Mouse (Mus musculus): ENCODE data around the gene Atp1a2. TPM values are rescaled to one million over a fixed set of nuclear protein-coding genes. Genes with fewer than 3 reads are reported as not detected.

Atp1a2 gene
- polyA plus RNA-seq, 1 experiment from 2014 or later: 15.3 TPM

DNA sequence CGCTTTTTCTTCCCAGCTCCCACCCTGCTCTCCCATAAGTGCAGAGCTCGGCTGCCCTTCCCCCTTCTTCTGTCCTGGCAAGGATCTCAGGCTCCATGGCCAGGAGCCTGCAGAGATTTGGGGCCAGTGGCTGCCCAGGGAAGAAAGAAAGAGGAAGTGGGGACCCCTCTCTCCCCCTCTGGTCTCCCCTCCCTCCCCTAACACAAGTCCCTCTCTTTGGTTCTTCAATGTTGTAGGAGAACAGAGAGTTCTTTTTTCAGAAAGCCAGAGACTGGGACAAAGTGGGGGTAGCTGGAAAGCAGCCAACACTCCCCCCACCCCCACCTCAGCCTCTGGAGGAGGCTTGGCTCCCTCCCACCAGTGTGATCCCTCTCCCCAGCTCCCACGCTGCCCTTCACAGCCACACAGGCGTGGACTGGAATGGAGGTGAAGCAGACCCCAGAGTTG is 2.1 kb downstream of the Atp1a2 start:
- 37% methylated on average over 4 of the region's 4 CpGs for WGBS
- Histone ChIP-seq H3K4me3 (ENCODE audit: low read depth, low read length) (peak overlapping the region; percentile 1; the same call in 1 of the 2 replicates), H3K36me3 (ENCODE audit: insufficient read depth, low read length) (no peaks in the 10 kb centered on the region), H3K4me2 (replicated peaks; ENCODE audit: low read depth, low read length) (peak overlapping the region; percentile 43), H3K9ac (replicated peaks; ENCODE audit: low read depth) (no peak overlapping the region), H3K27ac (ENCODE audit: low read length) (0 out of 2 replicates have a peak overlapping the region, but pooled peaks have one; percentile 32), H3K27me3 (replicated peaks; ENCODE audit: insufficient read depth, low read length) (no peaks in the 10 kb centered on the region), H3K9me3 (ENCODE audit: low read length) (no peaks in the 10 kb centered on the region), H3K4me1 (ENCODE audit: insufficient read depth, low read depth, low read length) (peaks cover 4% of the 10 kb centered on the region; the same call in 1 of the 2 replicates)
- ATAC-seq (no peak), DNase-seq (ENCODE audit: low spot score) (peak; percentile 17)
- no peak for TF ChIP-seq CTCF (IDR thresholded peaks at IDR 0.05)

DNA sequence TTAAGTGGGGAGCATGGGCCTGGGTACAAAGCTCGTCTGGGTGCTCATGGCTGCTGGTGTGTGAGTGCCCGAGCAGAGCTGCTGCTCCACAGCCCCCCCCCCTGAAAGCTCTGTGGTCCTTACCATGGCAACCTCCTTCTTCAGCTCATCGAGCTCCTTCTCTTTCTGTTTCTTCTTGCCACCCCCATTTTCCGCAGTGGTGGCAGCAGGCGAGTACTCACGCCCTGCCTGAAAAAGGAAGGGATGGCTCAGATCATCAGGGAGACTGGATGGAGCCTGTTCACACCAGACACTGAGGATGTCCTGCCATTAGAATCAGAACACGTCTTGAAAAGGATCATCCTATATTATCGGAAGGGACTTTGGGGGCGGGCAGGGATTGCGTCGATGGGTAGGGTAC is 4.4 kb downstream of the Atp1a2 start:
- Histone ChIP-seq H3K27ac (ENCODE audit: low read length) (no peak overlapping the region), H3K9me3 (ENCODE audit: low read length) (no peaks in the 10 kb centered on the region), H3K4me2 (replicated peaks; ENCODE audit: low read depth, low read length) (no peak overlapping the region), H3K36me3 (ENCODE audit: insufficient read depth, low read length) (no peaks in the 10 kb centered on the region), H3K4me1 (ENCODE audit: insufficient read depth, low read depth, low read length) (peaks cover 4% of the 10 kb centered on the region; the same call in 1 of the 2 replicates), H3K9ac (replicated peaks; ENCODE audit: low read depth) (no peak overlapping the region), H3K4me3 (ENCODE audit: low read depth, low read length) (no peak overlapping the region), H3K27me3 (replicated peaks; ENCODE audit: insufficient read depth, low read length) (no peaks in the 10 kb centered on the region)
- TF ChIP-seq CTCF (IDR thresholded peaks at IDR 0.05) (no peak), EP300 (IDR thresholded peaks at IDR 0.05) (no peak)
- 86% methylated on average over 11 of the region's 11 CpGs for WGBS
- DNase-seq (ENCODE audit: low spot score) (no peak), ATAC-seq (no peak)

DNA sequence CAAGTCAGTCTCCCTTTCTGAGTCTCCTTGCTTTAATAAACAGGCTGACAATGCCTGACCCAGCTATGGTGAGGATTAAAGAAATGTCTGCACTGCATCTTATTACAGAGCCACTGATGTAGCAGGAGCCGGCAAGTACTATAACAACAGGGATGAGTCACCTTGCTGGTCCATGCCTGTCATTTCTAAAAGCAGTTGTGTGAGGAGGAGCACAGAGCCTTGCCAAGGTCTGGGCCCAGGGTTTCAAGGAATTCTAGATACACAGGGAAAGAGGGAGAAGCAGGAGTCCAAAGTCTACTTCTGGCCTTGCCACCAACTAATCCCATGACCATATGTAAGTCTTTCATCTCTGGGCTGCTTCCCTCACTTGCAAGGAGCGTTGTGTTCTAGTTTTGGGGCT is 5.0 kb downstream of the Atp1a2 start:
- H3K4me1 ChIP-seq (ENCODE audit: insufficient read depth, low read depth, low read length): peaks cover 4% of the 10 kb centered on the region; the same call in 1 of the 2 replicates
- H3K4me3 ChIP-seq (ENCODE audit: low read depth, low read length): no peak overlapping the region
- WGBS: 92% methylated on average over 2 of the region's 2 CpGs
- no peak for ATAC-seq
- DNase-seq (ENCODE audit: low spot score): no peak
- no peak overlapping the region for H3K9ac ChIP-seq (replicated peaks; ENCODE audit: low read depth)
- no peaks in the 10 kb centered on the region for H3K36me3 ChIP-seq (ENCODE audit: insufficient read depth, low read length)
- no peak overlapping the region for H3K27ac ChIP-seq (ENCODE audit: low read length)
- TF ChIP-seq CTCF (IDR thresholded peaks at IDR 0.05) (no peak), EP300 (IDR thresholded peaks at IDR 0.05) (no peak)
- no peak overlapping the region for H3K4me2 ChIP-seq (replicated peaks; ENCODE audit: low read depth, low read length)
- H3K27me3 ChIP-seq (replicated peaks; ENCODE audit: insufficient read depth, low read length): no peaks in the 10 kb centered on the region
- H3K9me3 ChIP-seq (ENCODE audit: low read length): no peaks in the 10 kb centered on the region

DNA sequence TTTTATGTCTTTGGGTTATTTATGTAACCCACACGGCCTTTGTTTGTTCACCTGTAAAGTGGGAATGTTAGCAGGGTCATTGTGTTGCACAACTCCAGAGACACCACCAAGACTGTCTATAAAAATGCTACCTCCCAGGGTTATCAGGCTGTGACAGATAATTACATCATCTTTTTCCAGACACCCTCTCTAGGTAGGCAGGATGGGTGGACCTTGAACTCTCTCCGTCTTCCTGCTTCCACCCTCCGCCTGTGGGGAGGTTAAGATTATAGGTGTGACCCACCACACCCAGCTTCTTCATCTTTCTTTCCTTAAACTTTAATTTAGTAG is 8.3 kb downstream of the Atp1a2 start:
- H3K4me3 ChIP-seq (ENCODE audit: low read depth, low read length): no peak overlapping the region
- H3K4me2 ChIP-seq (replicated peaks; ENCODE audit: low read depth, low read length): no peak overlapping the region
- H3K36me3 ChIP-seq (ENCODE audit: insufficient read depth, low read length): no peaks in the 10 kb centered on the region
- DNase-seq (ENCODE audit: low spot score) (no peak), ATAC-seq (no peak)
- 69% methylated on average over 3 of the region's 3 CpGs for WGBS
- TF ChIP-seq EP300 (IDR thresholded peaks at IDR 0.05) (no peak), CTCF (IDR thresholded peaks at IDR 0.05) (no peak)
- H3K27ac ChIP-seq (ENCODE audit: low read length): no peak overlapping the region
- no peaks in the 10 kb centered on the region for H3K9me3 ChIP-seq (ENCODE audit: low read length)
- H3K9ac ChIP-seq (replicated peaks; ENCODE audit: low read depth): no peak overlapping the region
- H3K4me1 ChIP-seq (ENCODE audit: insufficient read depth, low read depth, low read length): no peaks in the 10 kb centered on the region
- no peaks in the 10 kb centered on the region for H3K27me3 ChIP-seq (replicated peaks; ENCODE audit: insufficient read depth, low read length)

DNA sequence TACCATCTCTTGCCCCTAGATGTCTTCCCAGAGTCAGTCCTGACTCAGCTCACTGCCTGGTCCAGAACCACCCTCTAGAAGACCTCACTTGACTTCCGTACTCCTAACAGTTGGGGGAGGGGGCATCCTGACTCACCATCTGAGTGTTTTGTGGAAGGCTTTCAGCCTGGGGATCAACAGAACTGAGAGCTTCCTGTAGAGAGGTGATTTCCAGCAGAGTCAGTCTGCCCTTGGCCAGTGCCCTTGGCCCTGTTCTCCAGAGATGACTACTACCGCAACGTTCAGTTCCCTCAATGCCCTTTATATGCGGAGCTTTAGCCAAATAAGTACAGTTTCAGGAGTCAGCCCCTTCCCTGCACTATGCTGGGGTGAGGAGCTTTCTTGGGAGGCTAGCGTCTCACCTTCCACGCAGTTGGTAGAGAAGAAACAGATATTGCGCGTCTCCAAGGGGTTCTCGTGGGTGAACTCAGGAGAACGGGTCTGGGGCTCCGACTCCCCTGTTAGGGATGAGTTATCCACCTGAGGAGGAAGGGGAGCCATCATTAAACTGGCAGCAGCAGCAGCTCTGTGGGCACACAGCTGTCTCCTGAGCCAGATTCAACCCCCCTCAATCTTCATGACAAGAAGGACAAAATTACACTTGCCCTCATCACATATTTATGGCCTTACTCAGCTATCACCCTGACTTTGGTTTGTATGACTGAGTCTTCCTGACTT is 8.8 kb downstream of the Atp1a2 start:
- DNase-seq (ENCODE audit: low spot score) (no peak), ATAC-seq (no peak)
- Histone ChIP-seq H3K27ac (ENCODE audit: low read length) (no peak overlapping the region), H3K4me2 (replicated peaks; ENCODE audit: low read depth, low read length) (no peak overlapping the region), H3K9me3 (ENCODE audit: low read length) (no peaks in the 10 kb centered on the region), H3K36me3 (ENCODE audit: insufficient read depth, low read length) (no peaks in the 10 kb centered on the region), H3K4me3 (ENCODE audit: low read depth, low read length) (no peak overlapping the region), H3K9ac (replicated peaks; ENCODE audit: low read depth) (no peak overlapping the region), H3K4me1 (ENCODE audit: insufficient read depth, low read depth, low read length) (no peaks in the 10 kb centered on the region), H3K27me3 (replicated peaks; ENCODE audit: insufficient read depth, low read length) (no peaks in the 10 kb centered on the region)
- WGBS: 87% methylated on average over 11 of the region's 11 CpGs
- no peak for TF ChIP-seq CTCF (IDR thresholded peaks at IDR 0.05)
- TF ChIP-seq EP300 (IDR thresholded peaks at IDR 0.05): no peak

DNA sequence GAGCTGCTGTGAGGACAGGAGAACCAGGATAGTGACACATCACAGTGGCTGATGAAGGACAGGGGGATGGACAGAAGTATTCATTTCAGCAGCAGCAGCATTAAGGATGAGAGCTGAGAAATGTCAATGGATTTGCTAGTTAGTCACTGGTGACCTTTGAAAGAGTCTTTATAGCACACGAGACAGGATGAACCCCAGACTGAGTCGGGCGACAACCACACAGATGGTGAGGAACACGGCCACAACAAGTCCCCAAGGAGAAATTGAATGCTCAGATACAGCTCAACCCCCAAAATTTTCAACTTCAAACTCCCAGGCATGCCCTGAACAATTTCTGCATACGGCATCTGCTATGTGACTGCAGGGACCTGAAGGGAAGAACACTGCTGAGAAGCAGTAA is 11.1 kb downstream of the Atp1a2 start:
- 75% methylated on average over 5 of the region's 5 CpGs for WGBS
- no peaks in the 10 kb centered on the region for H3K36me3 ChIP-seq (ENCODE audit: insufficient read depth, low read length)

More for the DNA sequence above, 11.1 kb downstream of the Atp1a2 start:
- TF ChIP-seq EP300 (IDR thresholded peaks at IDR 0.05) (no peak), CTCF (IDR thresholded peaks at IDR 0.05) (no peak)
- ATAC-seq: no peak
- Histone ChIP-seq H3K4me2 (replicated peaks; ENCODE audit: low read depth, low read length) (no peak overlapping the region), H3K4me1 (ENCODE audit: insufficient read depth, low read depth, low read length) (no peaks in the 10 kb centered on the region; the same call in 1 of the 2 replicates), H3K9ac (replicated peaks; ENCODE audit: low read depth) (no peak overlapping the region), H3K27ac (ENCODE audit: low read length) (no peak overlapping the region), H3K27me3 (replicated peaks; ENCODE audit: insufficient read depth, low read length) (no peaks in the 10 kb centered on the region), H3K4me3 (ENCODE audit: low read depth, low read length) (no peak overlapping the region), H3K9me3 (ENCODE audit: low read length) (no peaks in the 10 kb centered on the region)
- no peak for DNase-seq (ENCODE audit: low spot score)
